Mouse (Mus musculus) liver, postnatal 0 days (tissue): ENCODE measurements around the gene Dnlz.

Experiments used
- CTCF ChIP-seq: sonication (generic); IDR thresholded peaks from 2 replicates; pipeline ENCODE4 v1.5.1; 2016; ENCODE audit warnings: antibody characterized with exemption, low read depth
- EP300 ChIP-seq: IDR thresholded peaks from 2 replicates; pipeline ENCODE4 v1.6.1; 2016; ENCODE audit warnings: antibody characterized with exemption, low read depth, mild to moderate bottlenecking

- no peak for TF ChIP-seq EP300
- TF ChIP-seq CTCF: no peak
Observed at GRCm38 (mm10) chr2:26315072-26315924, 36.6 kb downstream of the Dnlz start, which contains the start of gene Gpsm1.
